Mouse (Mus musculus) stomach, embryonic 14.5 days (tissue): ENCODE measurements around the gene Ppef1. TPM values are rescaled to one million over a fixed set of nuclear protein-coding genes. Genes with fewer than 3 reads are reported as not detected.
"Not testable (repeated sequence)": the region's sequence is repeated elsewhere in the genome, so short reads cannot be mapped to it uniquely, and the experiment has no call there.

Experiments used
- ATAC-seq: fragments of 200-750 bp; cut with Nextera tagmentation; 2 replicates; pipeline ENCODE4 v1.8.0; 2017; ENCODE audit warnings: low read depth, moderate TSS enrichment; ENCODE audit not compliant: insufficient number of reproducible peaks, insufficient read depth, low FRiP score
- H3K27ac ChIP-seq: fragments of 300-500 bp; sonication (generic); 2 replicates; pipeline ENCODE4 v1.5.1; 2014; ENCODE audit warnings: mild to moderate bottlenecking, low read length, moderate library complexity, mixed read lengths
- H3K27me3 ChIP-seq: fragments of 300-500 bp; sonication (generic); 2 replicates; pipeline ENCODE4 v1.6.1; 2014; ENCODE audit warnings: low read length, control low read depth, mixed read lengths; ENCODE audit not compliant: control insufficient read depth, insufficient read depth
- H3K36me3 ChIP-seq: fragments of 300-500 bp; sonication (generic); 2 replicates; pipeline ENCODE4 v1.6.1; 2014; ENCODE audit warnings: mild to moderate bottlenecking, control low read depth, low read length, moderate library complexity, mixed read lengths; ENCODE audit not compliant: control insufficient read depth, insufficient read depth
- H3K4me1 ChIP-seq: fragments of 300-500 bp; sonication (generic); 2 replicates; pipeline ENCODE4 v1.6.1; 2014; ENCODE audit warnings: low read length, control low read depth, mixed read lengths; ENCODE audit not compliant: control insufficient read depth, insufficient read depth
- H3K4me2 ChIP-seq: fragments of 300-500 bp; sonication (generic); replicated peaks from 2 replicates; pipeline ENCODE4 v1.6.1; 2014; ENCODE audit warnings: low read depth, low read length, control low read depth
- H3K4me3 ChIP-seq: fragments of 300-500 bp; sonication (generic); 2 replicates; pipeline ENCODE4 v1.5.1; 2014; ENCODE audit warnings: low read depth, low read length, control low read depth
- H3K9ac ChIP-seq: fragments of 300-500 bp; sonication (generic); replicated peaks from 2 replicates; pipeline ENCODE4 v1.6.1; 2014; ENCODE audit warnings: low read depth, mild to moderate bottlenecking, control low read depth, low read length, moderate library complexity, mixed read lengths
- H3K9me3 ChIP-seq: fragments of 300-500 bp; sonication (generic); 2 replicates; pipeline ENCODE4 v1.6.1; 2016; ENCODE audit warnings: low read depth, low read length, control low read depth; ENCODE audit not compliant: control insufficient read depth
- WGBS: fragments of 180-500 bp; shearing (Covaris S2); extraction: QIAGEN DNeasy Blood & Tissue Kit; methylation state at CpG from one replicate; pipeline ENCODE4 v1.1.7; 2014; 5-methylcytosine and 5-hydroxymethylcytosine counted together
- polyA plus RNA-seq: library from polyadenylated mRNA; unstranded; fragments of >200 nt; fragmentation: Nextera tagmentation; extraction: Ambion mirVana; gene quantifications from 2 replicates; pipeline ENCODE4 v1.2.1, GENCODE M21; 2014

Ppef1 gene
- not detected in 2 replicates for polyA plus RNA-seq

- 62% methylated on average over 5 of the region's 5 CpGs for WGBS
- no peak within 1 kb of the TSS for H3K9ac ChIP-seq
- no peak for ATAC-seq
- no peaks in the 10 kb centered on the region for H3K4me1 ChIP-seq
- no peak within 1 kb of the TSS for H3K4me2 ChIP-seq
- no peak within 1 kb of the TSS for H3K4me3 ChIP-seq
- no peaks in the 10 kb centered on the region for H3K9me3 ChIP-seq
- no peak within 1 kb of the TSS for H3K27ac ChIP-seq
- H3K27me3 ChIP-seq, result no peaks in the 10 kb centered on the region
- H3K36me3 ChIP-seq, result no peaks in the 10 kb centered on the region
Measured at GRCm38 (mm10) chrX:160735650-160736049, at the start of gene Ppef1. Gene Ppef1, minus strand, starts transcription at chrX:160735765.

- Histone ChIP-seq H3K4me1 (no peaks in the 10 kb centered on the region), H3K27ac (no peak overlapping the region), H3K9ac (no peak overlapping the region), H3K36me3 (no peaks in the 10 kb centered on the region), H3K4me2 (no peak overlapping the region), H3K4me3 (no peak overlapping the region), H3K9me3 (no peaks in the 10 kb centered on the region), H3K27me3 (no peaks in the 10 kb centered on the region)
- whole genome bisulfite sequencing, result 64% methylated on average over 5 of the region's 5 CpGs
- no peak for ATAC-seq
Measured at GRCm38 (mm10) chrX:160782276-160782675, 46.7 kb upstream of the Ppef1 start.

GRCm38 (mm10) chrX:160773033-160773432 lies 37.5 kb upstream of the Ppef1 start:
- H3K9ac ChIP-seq, result no peak overlapping the region
- no peak for ATAC-seq
- no peaks in the 10 kb centered on the region for H3K9me3 ChIP-seq
- H3K4me2 ChIP-seq, result no peak overlapping the region
- 57% methylated on average over 1 of the region's 1 CpGs for WGBS
- no peak overlapping the region for H3K27ac ChIP-seq
- no peaks in the 10 kb centered on the region for H3K27me3 ChIP-seq
- no peaks in the 10 kb centered on the region for H3K4me1 ChIP-seq
- no peak overlapping the region for H3K4me3 ChIP-seq
- H3K36me3 ChIP-seq, result no peaks in the 10 kb centered on the region

- not testable (repeated sequence) for H3K4me1 ChIP-seq, H3K4me3 ChIP-seq, H3K27ac ChIP-seq, H3K9me3 ChIP-seq, H3K27me3 ChIP-seq, H3K36me3 ChIP-seq, H3K9ac ChIP-seq, H3K4me2 ChIP-seq, ATAC-seq
- 74% methylated on average over 5 of the region's 5 CpGs for WGBS
Measured at GRCm38 (mm10) chrX:160769622-160770021, 34.1 kb upstream of the Ppef1 start.

- H3K27ac ChIP-seq, result no peak within 1 kb of the TSS
- WGBS, result 74% methylated on average over 2 of the region's 2 CpGs
- no peak for ATAC-seq
- H3K36me3 ChIP-seq, result no peaks in the 10 kb centered on the region
- peak within 1 kb of the TSS; percentile 38 for H3K4me3 ChIP-seq
- H3K4me1 ChIP-seq, result no peaks in the 10 kb centered on the region
- no peaks in the 10 kb centered on the region for H3K27me3 ChIP-seq
- peak within 1 kb of the TSS; percentile 33 for H3K4me2 ChIP-seq
- H3K9ac ChIP-seq, result no peak within 1 kb of the TSS
- H3K9me3 ChIP-seq, result no peaks in the 10 kb centered on the region
Measured at GRCm38 (mm10) chrX:160767713-160768112, 32.1 kb upstream of the Ppef1 start, which contains the start of gene Rs1. Gene Rs1, plus strand, starts transcription at chrX:160768013.

- H3K4me1 ChIP-seq, result no peaks in the 10 kb centered on the region
- no peak overlapping the region for H3K9ac ChIP-seq
- 30% methylated on average over 15 of the region's 15 CpGs for WGBS
- peak overlapping the region; percentile 33 for H3K4me2 ChIP-seq
- H3K9me3 ChIP-seq, result no peaks in the 10 kb centered on the region
- H3K27ac ChIP-seq, result 0 out of 2 replicates have a peak overlapping the region, but pooled peaks have one; percentile 10
- ATAC-seq, result peak; percentile 84
- no peaks in the 10 kb centered on the region for H3K36me3 ChIP-seq
- H3K27me3 ChIP-seq, result no peaks in the 10 kb centered on the region
- H3K4me3 ChIP-seq, result peak overlapping the region; percentile 38
Measured at GRCm38 (mm10) chrX:160766233-160766616, 30.7 kb upstream of the Ppef1 start.

GRCm38 (mm10) chrX:160765389-160766232 lies 30.0 kb upstream of the Ppef1 start:
- 0 out of 2 replicates have a peak overlapping the region, but pooled peaks have one; percentile 14 for H3K9ac ChIP-seq
- no peaks in the 10 kb centered on the region for H3K4me1 ChIP-seq
- 32% methylated on average over 30 of the region's 30 CpGs for WGBS
- H3K27ac ChIP-seq, result no peak overlapping the region
- peak overlapping the region; percentile 33 for H3K4me2 ChIP-seq
- no peaks in the 10 kb centered on the region for H3K27me3 ChIP-seq
- peak overlapping the region; percentile 38 for H3K4me3 ChIP-seq
- H3K36me3 ChIP-seq, result no peaks in the 10 kb centered on the region
- peak; percentile 95 for ATAC-seq
- no peaks in the 10 kb centered on the region for H3K9me3 ChIP-seq

GRCm38 (mm10) chrX:160750808-160751207 lies 15.2 kb upstream of the Ppef1 start:
- H3K27ac ChIP-seq, result no peak overlapping the region
- ATAC-seq, result no peak
- H3K36me3 ChIP-seq, result no peaks in the 10 kb centered on the region
- H3K4me1 ChIP-seq, result no peaks in the 10 kb centered on the region
- no peaks in the 10 kb centered on the region for H3K27me3 ChIP-seq
- H3K4me2 ChIP-seq, result no peak overlapping the region
- 92% methylated on average over 8 of the region's 8 CpGs for WGBS
- no peak overlapping the region for H3K9ac ChIP-seq
- no peak overlapping the region for H3K4me3 ChIP-seq
- H3K9me3 ChIP-seq, result no peaks in the 10 kb centered on the region
